Mouse (Mus musculus): Measurements from ENCODE around the gene Runx1. TPM values are rescaled to one million over a fixed set of nuclear protein-coding genes. Genes with fewer than 3 reads are reported as not detected.

Runx1 gene
- polyA plus RNA-seq, 1 experiment from 2014 or later: 3.3 TPM

GRCm38 (mm10) chr16:92615234-92615799 is 210.6 kb downstream of the Runx1 start:
- H3K27me3 ChIP-seq (replicated peaks; ENCODE audit: control insufficient read depth, insufficient read depth, low read length): no peaks in the 10 kb centered on the region
- no peak overlapping the region for H3K27ac ChIP-seq (ENCODE audit: low read depth)
- no peak overlapping the region for H3K9ac ChIP-seq (ENCODE audit: low read length)
- H3K4me3 ChIP-seq (ENCODE audit: low read depth, low read length): no peak overlapping the region
- H3K4me1 ChIP-seq (replicated peaks; ENCODE audit: control insufficient read depth, insufficient read depth, low read length): peaks cover 2% of the 10 kb centered on the region; the same call in 1 of the 2 replicates
- H3K9me3 ChIP-seq (ENCODE audit: control insufficient read depth, low read length): peaks cover 8% of the 10 kb centered on the region; the same call in 1 of the 2 replicates
- no peaks in the 10 kb centered on the region for H3K36me3 ChIP-seq (ENCODE audit: control insufficient read depth, insufficient read depth, low read length)
- ATAC-seq (replicated peaks; ENCODE audit: low FRiP score, low TSS enrichment, low read depth): no peak
- whole genome bisulfite sequencing: 91% methylated on average over 15 of the region's 15 CpGs
- no peak for DNase-seq (ENCODE audit: low spot score)
- H3K4me2 ChIP-seq (ENCODE audit: low read length): no peak overlapping the region

GRCm38 (mm10) chr16:92612546-92612945 is 213.4 kb downstream of the Runx1 start:
- ATAC-seq (replicated peaks; ENCODE audit: low FRiP score, low TSS enrichment, low read depth): no peak
- H3K4me3 ChIP-seq (ENCODE audit: low read depth, low read length): no peak overlapping the region
- no peak overlapping the region for H3K27ac ChIP-seq (ENCODE audit: low read depth)
- no peak for DNase-seq (ENCODE audit: low spot score)
- H3K36me3 ChIP-seq (ENCODE audit: control insufficient read depth, insufficient read depth, low read length): no peaks in the 10 kb centered on the region
- H3K9me3 ChIP-seq (ENCODE audit: control insufficient read depth, low read length): peaks cover 3% of the 10 kb centered on the region; the same call in 1 of the 2 replicates
- peaks cover 20% of the 10 kb centered on the region; the same call in 1 of the 2 replicates for H3K4me1 ChIP-seq (replicated peaks; ENCODE audit: control insufficient read depth, insufficient read depth, low read length)
- H3K4me2 ChIP-seq (ENCODE audit: low read length): no peak overlapping the region
- H3K9ac ChIP-seq (ENCODE audit: low read length): no peak overlapping the region
- 50% methylated on average over 8 of the region's 8 CpGs for WGBS
- H3K27me3 ChIP-seq (replicated peaks; ENCODE audit: control insufficient read depth, insufficient read depth, low read length): no peaks in the 10 kb centered on the region

DNA sequence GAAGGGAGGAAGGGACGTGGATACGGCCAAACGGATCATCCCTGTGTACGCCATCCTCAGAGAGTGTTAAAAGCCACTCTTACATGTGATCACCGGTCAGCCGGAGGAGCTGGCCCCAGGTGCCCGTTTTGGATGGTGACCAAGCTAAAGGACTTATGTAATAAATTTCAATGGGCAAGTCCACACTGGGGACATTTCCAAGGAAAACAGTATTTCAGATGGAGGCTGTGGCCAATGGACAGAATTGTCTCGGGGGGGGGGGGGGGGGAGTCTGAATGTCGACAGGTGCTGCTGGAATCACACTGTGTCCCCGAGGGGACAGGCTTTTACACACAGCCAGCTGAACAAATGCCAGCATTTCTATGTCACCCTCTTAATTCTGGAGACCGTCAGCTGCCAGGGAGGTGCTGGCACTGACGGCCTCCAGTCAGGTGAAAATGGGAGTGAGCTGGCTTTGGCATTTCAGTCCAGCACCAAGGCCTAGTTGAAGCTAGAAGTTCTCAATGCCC is 214.3 kb downstream of the Runx1 start:
- no peak overlapping the region for H3K27ac ChIP-seq (ENCODE audit: low read depth)
- WGBS: 90% methylated on average over 12 of the region's 12 CpGs
- no peak overlapping the region for H3K4me3 ChIP-seq (ENCODE audit: low read depth, low read length)
- no peaks in the 10 kb centered on the region for H3K27me3 ChIP-seq (replicated peaks; ENCODE audit: control insufficient read depth, insufficient read depth, low read length)
- ATAC-seq (replicated peaks; ENCODE audit: low FRiP score, low TSS enrichment, low read depth) (no peak), DNase-seq (ENCODE audit: low spot score) (no peak)
- peaks cover 20% of the 10 kb centered on the region; the same call in 1 of the 2 replicates for H3K4me1 ChIP-seq (replicated peaks; ENCODE audit: control insufficient read depth, insufficient read depth, low read length)
- no peak overlapping the region for H3K9ac ChIP-seq (ENCODE audit: low read length)
- H3K9me3 ChIP-seq (ENCODE audit: control insufficient read depth, low read length): no peaks in the 10 kb centered on the region
- no peaks in the 10 kb centered on the region for H3K36me3 ChIP-seq (ENCODE audit: control insufficient read depth, insufficient read depth, low read length)
- no peak overlapping the region for H3K4me2 ChIP-seq (ENCODE audit: low read length)

GRCm38 (mm10) chr16:92610464-92610863 is 215.5 kb downstream of the Runx1 start:
- peaks cover 25% of the 10 kb centered on the region; the same call in 1 of the 2 replicates for H3K4me1 ChIP-seq (replicated peaks; ENCODE audit: control insufficient read depth, insufficient read depth, low read length)
- no peak for DNase-seq (ENCODE audit: low spot score)
- 37% methylated on average over 8 of the region's 8 CpGs for WGBS
- H3K9me3 ChIP-seq (ENCODE audit: control insufficient read depth, low read length): no peaks in the 10 kb centered on the region
- no peak overlapping the region for H3K27ac ChIP-seq (ENCODE audit: low read depth)
- no peak overlapping the region for H3K4me3 ChIP-seq (ENCODE audit: low read depth, low read length)
- no peak overlapping the region for H3K4me2 ChIP-seq (ENCODE audit: low read length)
- 0 out of 2 replicates have a peak, but pooled peaks cover 4% of the 10 kb centered on the region for H3K27me3 ChIP-seq (replicated peaks; ENCODE audit: control insufficient read depth, insufficient read depth, low read length)
- no peaks in the 10 kb centered on the region for H3K36me3 ChIP-seq (ENCODE audit: control insufficient read depth, insufficient read depth, low read length)
- ATAC-seq (replicated peaks; ENCODE audit: low FRiP score, low TSS enrichment, low read depth): no peak
- H3K9ac ChIP-seq (ENCODE audit: low read length): no peak overlapping the region

DNA sequence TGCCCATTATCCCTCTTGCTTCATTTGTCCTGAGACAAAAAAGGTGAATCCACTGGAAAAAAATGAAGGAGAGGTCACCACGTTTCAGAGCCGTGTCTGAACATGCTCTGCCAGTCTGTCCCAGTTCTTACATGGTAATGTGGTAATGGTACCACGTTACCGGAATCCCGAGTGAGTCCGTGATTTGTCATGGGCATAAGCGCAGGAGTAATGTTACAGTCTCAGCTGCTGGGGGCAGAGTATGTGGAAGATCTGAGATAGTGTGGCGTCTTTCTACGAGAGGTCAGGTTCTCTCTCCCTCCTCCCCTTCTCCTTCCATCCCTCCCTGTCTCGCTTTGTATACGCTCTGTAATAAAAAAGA is 216.3 kb downstream of the Runx1 start:
- no peaks in the 10 kb centered on the region for H3K36me3 ChIP-seq (ENCODE audit: control insufficient read depth, insufficient read depth, low read length)
- H3K9me3 ChIP-seq (ENCODE audit: control insufficient read depth, low read length): no peaks in the 10 kb centered on the region
- no peak overlapping the region for H3K27ac ChIP-seq (ENCODE audit: low read depth)
- H3K9ac ChIP-seq (ENCODE audit: low read length): no peak overlapping the region
- no peak overlapping the region for H3K4me3 ChIP-seq (ENCODE audit: low read depth, low read length)
- ATAC-seq (replicated peaks; ENCODE audit: low FRiP score, low TSS enrichment, low read depth): no peak
- WGBS: 48% methylated on average over 11 of the region's 11 CpGs
- peaks cover 28% of the 10 kb centered on the region; the same call in 1 of the 2 replicates for H3K4me1 ChIP-seq (replicated peaks; ENCODE audit: control insufficient read depth, insufficient read depth, low read length)
- DNase-seq (ENCODE audit: low spot score): no peak
- 0 out of 2 replicates have a peak, but pooled peaks cover 4% of the 10 kb centered on the region for H3K27me3 ChIP-seq (replicated peaks; ENCODE audit: control insufficient read depth, insufficient read depth, low read length)
- no peak overlapping the region for H3K4me2 ChIP-seq (ENCODE audit: low read length)

- no peak overlapping the region for H3K9ac ChIP-seq (ENCODE audit: low read length)
- H3K9me3 ChIP-seq (ENCODE audit: control insufficient read depth, low read length): no peaks in the 10 kb centered on the region
- 0 out of 2 replicates have a peak, but pooled peaks cover 4% of the 10 kb centered on the region for H3K27me3 ChIP-seq (replicated peaks; ENCODE audit: control insufficient read depth, insufficient read depth, low read length)
- no peaks in the 10 kb centered on the region for H3K36me3 ChIP-seq (ENCODE audit: control insufficient read depth, insufficient read depth, low read length)
- peak; percentile 38; the same call in 1 of the 2 replicates for ATAC-seq (replicated peaks; ENCODE audit: low FRiP score, low TSS enrichment, low read depth)
- DNase-seq (ENCODE audit: low spot score): peak; percentile 61
- no peak overlapping the region for H3K4me3 ChIP-seq (ENCODE audit: low read depth, low read length)
- peak overlapping the region; percentile 27; the same call in 1 of the 2 replicates for H3K27ac ChIP-seq (ENCODE audit: low read depth)
- H3K4me2 ChIP-seq (ENCODE audit: low read length): no peak overlapping the region
- H3K4me1 ChIP-seq (replicated peaks; ENCODE audit: control insufficient read depth, insufficient read depth, low read length): peaks cover 28% of the 10 kb centered on the region; the same call in 1 of the 2 replicates
- WGBS: 8% methylated on average over 8 of the region's 8 CpGs
Measured at GRCm38 (mm10) chr16:92609006-92609716, 216.8 kb downstream of the Runx1 start.

- WGBS: 42% methylated on average over 14 of the region's 14 CpGs
- Histone ChIP-seq H3K4me2 (ENCODE audit: low read length) (no peak overlapping the region), H3K36me3 (ENCODE audit: control insufficient read depth, insufficient read depth, low read length) (no peaks in the 10 kb centered on the region), H3K27me3 (replicated peaks; ENCODE audit: control insufficient read depth, insufficient read depth, low read length) (0 out of 2 replicates have a peak, but pooled peaks cover 4% of the 10 kb centered on the region), H3K9me3 (ENCODE audit: control insufficient read depth, low read length) (no peaks in the 10 kb centered on the region), H3K27ac (ENCODE audit: low read depth) (no peak overlapping the region), H3K4me3 (ENCODE audit: low read depth, low read length) (no peak overlapping the region), H3K4me1 (replicated peaks; ENCODE audit: control insufficient read depth, insufficient read depth, low read length) (peaks cover 28% of the 10 kb centered on the region; the same call in 1 of the 2 replicates), H3K9ac (ENCODE audit: low read length) (no peak overlapping the region)
- DNase-seq (ENCODE audit: low spot score): no peak
- ATAC-seq (replicated peaks; ENCODE audit: low FRiP score, low TSS enrichment, low read depth): no peak
Measured at GRCm38 (mm10) chr16:92608180-92608960, 217.6 kb downstream of the Runx1 start.

GRCm38 (mm10) chr16:92606491-92606965 is 219.4 kb downstream of the Runx1 start:
- Histone ChIP-seq H3K9me3 (ENCODE audit: control insufficient read depth, low read length) (no peaks in the 10 kb centered on the region), H3K27me3 (replicated peaks; ENCODE audit: control insufficient read depth, insufficient read depth, low read length) (0 out of 2 replicates have a peak, but pooled peaks cover 4% of the 10 kb centered on the region), H3K4me2 (ENCODE audit: low read length) (no peak overlapping the region), H3K27ac (ENCODE audit: low read depth) (no peak overlapping the region), H3K9ac (ENCODE audit: low read length) (no peak overlapping the region), H3K4me3 (ENCODE audit: low read depth, low read length) (no peak overlapping the region), H3K36me3 (ENCODE audit: control insufficient read depth, insufficient read depth, low read length) (no peaks in the 10 kb centered on the region), H3K4me1 (replicated peaks; ENCODE audit: control insufficient read depth, insufficient read depth, low read length) (peaks cover 28% of the 10 kb centered on the region; the same call in 1 of the 2 replicates)
- no peak for DNase-seq (ENCODE audit: low spot score)
- ATAC-seq (replicated peaks; ENCODE audit: low FRiP score, low TSS enrichment, low read depth): peak; percentile 18; the same call in 1 of the 2 replicates
- WGBS: 87% methylated on average over 7 of the region's 7 CpGs
